ENCODE assay signal across 10 mouse cellular contexts in the genomic region with DNA sequence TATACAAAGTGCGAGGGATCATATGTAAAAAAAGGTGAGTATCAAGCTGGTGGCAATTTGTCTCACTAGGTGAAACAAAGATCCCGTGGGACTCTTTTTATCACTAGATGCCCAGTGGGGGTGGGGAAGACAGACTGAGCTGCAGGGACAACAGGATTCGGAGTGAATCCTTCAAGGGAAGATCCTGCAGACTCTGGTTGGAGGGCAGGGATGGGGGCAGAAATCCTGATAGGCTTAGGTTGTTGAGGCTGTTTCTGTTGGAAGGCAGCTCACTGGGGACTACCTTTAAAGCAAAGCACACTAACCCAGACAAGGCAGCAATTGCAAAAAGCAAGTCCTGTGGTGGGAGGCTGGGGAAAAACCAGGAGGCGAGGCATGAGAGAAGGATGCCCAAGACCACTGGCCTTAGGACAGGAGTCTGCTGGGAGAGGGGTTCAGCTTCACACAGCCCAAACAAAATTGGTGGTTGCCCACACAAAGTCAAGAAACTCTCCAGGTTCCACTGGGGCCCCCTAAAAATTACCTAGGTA. TPM values are rescaled to one million over a fixed set of nuclear protein-coding genes. Genes with fewer than 3 reads are reported as not detected.
DNase-seq lines count a peak whose midpoint lies in the region; ATAC-seq and TF ChIP-seq lines count a peak whose summit lies in the region.
"Had no signal": no experiment of that assay in that cellular context is flagged by ENCODE, and none has a peak within 500 bp of the region (broad histone marks: within the 10 kb centered on the region; RNA-seq: fewer than 3 reads in every experiment).

No protein-coding gene starts in this region.

- no peak for ATAC-seq in hindbrain, embryonic 15.5 days (ENCODE audit: low FRiP score, low read depth)
- no peak for ATAC-seq in hindbrain, postnatal 0 days
- no peak for ATAC-seq in stomach, embryonic 16.5 days (ENCODE audit: insufficient read depth, low FRiP score)
- no peak for ATAC-seq in stomach, postnatal 0 days (ENCODE audit: low FRiP score, low TSS enrichment)
- ATAC-seq: forebrain, embryonic 15.5 days had no signal

- H3K4me2 ChIP-seq in hindbrain, embryonic 15.5 days = peak overlapping the region; percentile 1; the same call in 1 of the 2 replicates
- H3K4me2 ChIP-seq in hindbrain, postnatal 0 days (ENCODE audit: low read depth, low read length) = no peak overlapping the region
- no peak overlapping the region for H3K4me2 ChIP-seq in stomach, embryonic 16.5 days (ENCODE audit: low read depth, low read length)
- no peak overlapping the region for H3K4me2 ChIP-seq in stomach, postnatal 0 days (replicated peaks; ENCODE audit: low read depth)
- H3K4me2 ChIP-seq in myocyte (ENCODE audit: low read depth) = peak overlapping the region; percentile 78
- H3K4me2 ChIP-seq: forebrain, embryonic 15.5 days had no signal

- DNase-seq in cerebellum, adult 9-10 months = peak; percentile 35
- DNase-seq in cerebellum, adult 18-20 months = no peak
- DNase-seq in hindbrain, postnatal 0 days (ENCODE audit: low spot score) = no peak
- DNase-seq in stomach, postnatal 0 days (ENCODE audit: low spot score) = no peak
- no peak for DNase-seq in layer of hippocampus, postnatal 10 days (ENCODE audit: low spot score in 2 of 2)
- DNase-seq: adrenal gland, postnatal 36 days had no signal

- no peak overlapping the region for H3K4me3 ChIP-seq in hindbrain, embryonic 15.5 days
- no peak overlapping the region for H3K4me3 ChIP-seq in hindbrain, postnatal 0 days (ENCODE audit: low read length)
- no peak overlapping the region for H3K4me3 ChIP-seq in stomach, embryonic 16.5 days (replicated peaks; ENCODE audit: low read length)
- H3K4me3 ChIP-seq in stomach, postnatal 0 days (ENCODE audit: low read depth, low read length) = no peak overlapping the region
- no peak overlapping the region for H3K4me3 ChIP-seq in myocyte
- H3K4me3 ChIP-seq: forebrain, embryonic 15.5 days had no signal

- no peak for TF ChIP-seq CTCF in hindbrain, postnatal 0 days (IDR thresholded peaks at IDR 0.05; ENCODE audit: low read depth)
- no peak for TF ChIP-seq CTCF in stomach, postnatal 0 days (IDR thresholded peaks at IDR 0.05; ENCODE audit: low read depth)

- peaks cover 92% of the 10 kb centered on the region for H3K79me2 ChIP-seq in myocyte (ENCODE audit: control insufficient read depth, insufficient read depth)

- H3K36me3 ChIP-seq in hindbrain, embryonic 15.5 days = no peaks in the 10 kb centered on the region
- H3K36me3 ChIP-seq in hindbrain, postnatal 0 days (ENCODE audit: insufficient read depth, low read length) = no peaks in the 10 kb centered on the region
- no peaks in the 10 kb centered on the region for H3K36me3 ChIP-seq in stomach, embryonic 16.5 days (ENCODE audit: control insufficient read depth, insufficient read depth, low read length)
- no peaks in the 10 kb centered on the region for H3K36me3 ChIP-seq in stomach, postnatal 0 days (ENCODE audit: control insufficient read depth, insufficient read depth, low read length)
- H3K36me3 ChIP-seq in myocyte (ENCODE audit: control insufficient read depth, insufficient read depth) = peaks cover 9% of the 10 kb centered on the region
- H3K36me3 ChIP-seq: forebrain, embryonic 15.5 days had no signal

- no peak for TF ChIP-seq EP300 in stomach, postnatal 0 days (optimal IDR thresholded peaks at IDR 0.05)

- no peaks in the 10 kb centered on the region for H3K9me3 ChIP-seq in hindbrain, embryonic 15.5 days
- H3K9me3 ChIP-seq in hindbrain, postnatal 0 days (ENCODE audit: low read length) = no peaks in the 10 kb centered on the region
- H3K9me3 ChIP-seq in stomach, embryonic 16.5 days (replicated peaks; ENCODE audit: control insufficient read depth, low read length) = no peaks in the 10 kb centered on the region
- H3K9me3 ChIP-seq in stomach, postnatal 0 days (ENCODE audit: control insufficient read depth, low read length) = no peaks in the 10 kb centered on the region
- H3K9me3 ChIP-seq: forebrain, embryonic 15.5 days had no signal

- H3K27ac ChIP-seq in hindbrain, embryonic 15.5 days (replicated peaks) = no peak overlapping the region
- H3K27ac ChIP-seq in hindbrain, postnatal 0 days = no peak overlapping the region
- H3K27ac ChIP-seq in stomach, embryonic 16.5 days (ENCODE audit: low read length) = no peak overlapping the region
- no peak overlapping the region for H3K27ac ChIP-seq in stomach, postnatal 0 days (replicated peaks)
- H3K27ac ChIP-seq: forebrain, embryonic 15.5 days had no signal

- no peak overlapping the region for H3ac ChIP-seq in myocyte (ENCODE audit: control insufficient read depth, insufficient read length)

- no peak overlapping the region for H3K9ac ChIP-seq in hindbrain, embryonic 15.5 days
- no peak overlapping the region for H3K9ac ChIP-seq in hindbrain, postnatal 0 days (replicated peaks; ENCODE audit: low read length)
- 0 out of 2 replicates have a peak overlapping the region, but pooled peaks have one; percentile 12 for H3K9ac ChIP-seq in stomach, embryonic 16.5 days (ENCODE audit: low read length)
- H3K9ac ChIP-seq in stomach, postnatal 0 days (ENCODE audit: low read length) = no peak overlapping the region
- H3K9ac ChIP-seq: forebrain, embryonic 15.5 days had no signal

- no peaks in the 10 kb centered on the region for H3K27me3 ChIP-seq in hindbrain, embryonic 15.5 days
- H3K27me3 ChIP-seq in hindbrain, postnatal 0 days (ENCODE audit: insufficient read depth, low read length) = no peaks in the 10 kb centered on the region
- no peaks in the 10 kb centered on the region for H3K27me3 ChIP-seq in stomach, embryonic 16.5 days (ENCODE audit: control insufficient read depth, insufficient read depth, low read length)
- no peaks in the 10 kb centered on the region for H3K27me3 ChIP-seq in stomach, postnatal 0 days (ENCODE audit: control insufficient read depth, insufficient read depth, low read length)
- no peaks in the 10 kb centered on the region for H3K27me3 ChIP-seq in myocyte (ENCODE audit: control insufficient read depth, insufficient read depth, insufficient read length)
- H3K27me3 ChIP-seq: forebrain, embryonic 15.5 days had no signal

- no peak for TF ChIP-seq POLR2A in myocyte (IDR thresholded peaks at IDR 0.05; ENCODE audit: insufficient read length, low read depth)

- 90% methylated on average over 4 of the region's 4 CpGs for WGBS in hindbrain, embryonic 15.5 days
- WGBS in hindbrain, postnatal 0 days = 80% methylated on average over 4 of the region's 4 CpGs
- 72% methylated on average over 4 of the region's 4 CpGs for WGBS in stomach, embryonic 16.5 days
- 74% methylated on average over 4 of the region's 4 CpGs for WGBS in stomach, postnatal 0 days

- H3K4me1 ChIP-seq in hindbrain, embryonic 15.5 days (replicated peaks) = peaks cover 76% of the 10 kb centered on the region
- peaks cover 53% of the 10 kb centered on the region for H3K4me1 ChIP-seq in hindbrain, postnatal 0 days (ENCODE audit: insufficient read depth, low read length)
- H3K4me1 ChIP-seq in stomach, embryonic 16.5 days (ENCODE audit: control insufficient read depth, insufficient read depth, low read length) = peaks cover 50% of the 10 kb centered on the region
- peaks cover 15% of the 10 kb centered on the region for H3K4me1 ChIP-seq in stomach, postnatal 0 days (replicated peaks; ENCODE audit: control insufficient read depth, insufficient read depth)

TF ChIP-seq in myocyte, 11 proteins besides CTCF, POLR2A, EP300 and RAD21:
- TF ChIP-seq POLR2AphosphoS2 (IDR thresholded peaks at IDR 0.05; ENCODE audit: insufficient read length, low read depth) (no peak), USF1 (IDR thresholded peaks at IDR 0.05; ENCODE audit: low read depth) (no peak), MYOD1 (IDR thresholded peaks at IDR 0.05; ENCODE audit: control insufficient read depth in 1 of 3, insufficient read length in 2 of 3, low read depth in 2 of 3) (no peak), TCF12 (IDR thresholded peaks at IDR 0.05; ENCODE audit: insufficient read depth, poor library complexity, severe bottlenecking) (no peak)

RNA-seq across cellular contexts. Expression of a gene that starts 6.3 kb away (rescaled TPM):
- polyA plus RNA-seq in hindbrain, embryonic 15.5 days (2015; fragmentation: Nextera tagmentation; extraction: Ambion mirVana) = 145 and 155 TPM in 2 replicates
- total RNA-seq in hindbrain, postnatal 0 days (2014; rRNA removed) = 130 and 135 TPM in 2 replicates
- 110 and 123 TPM in 2 replicates for polyA plus RNA-seq in hindbrain, postnatal 0 days (2015; fragmentation: Nextera tagmentation; extraction: Ambion mirVana)
- 78.1 and 88.8 TPM in 2 replicates for polyA plus RNA-seq in stomach, embryonic 16.5 days (2015; fragmentation: Nextera tagmentation; extraction: Ambion mirVana)
- polyA plus RNA-seq in stomach, postnatal 0 days (2015; fragmentation: Nextera tagmentation; extraction: Ambion mirVana) = 45.6 and 48.7 TPM in 2 replicates
- polyA plus RNA-seq in myocyte (2012; fragmentation: generic; extraction: Trizol) = 57.0 TPM
- 100 to 1,000 TPM; 109 to 117 TPM for total RNA-seq in layer of hippocampus, postnatal 10 days (2021)

RNA-seq across cellular contexts. Expression of a gene that starts 22.5 kb away (rescaled TPM):
- 17.4 and 22.3 TPM in 2 replicates for polyA plus RNA-seq in hindbrain, embryonic 15.5 days (2015; fragmentation: Nextera tagmentation; extraction: Ambion mirVana)
- total RNA-seq in hindbrain, postnatal 0 days (2014; rRNA removed) = 8.1 and 15.6 TPM in 2 replicates
- polyA plus RNA-seq in hindbrain, postnatal 0 days (2015; fragmentation: Nextera tagmentation; extraction: Ambion mirVana) = 14.3 and 21.0 TPM in 2 replicates
- polyA plus RNA-seq in stomach, embryonic 16.5 days (2015; fragmentation: Nextera tagmentation; extraction: Ambion mirVana) = 59.8 and 60.6 TPM in 2 replicates
- 14.0 and 17.7 TPM in 2 replicates for polyA plus RNA-seq in stomach, postnatal 0 days (2015; fragmentation: Nextera tagmentation; extraction: Ambion mirVana)
- 26.3 TPM for polyA plus RNA-seq in myocyte (2012; fragmentation: generic; extraction: Trizol)
- total RNA-seq in layer of hippocampus, postnatal 10 days (2021) = 1 to 10 TPM; 5.9 to 6.6 TPM

Comparison
In these comparisons a context has a peak if more than half of its experiments do, and no peak if none do; other contexts are left out.
1. H3K4me2 ChIP-seq: peak in hindbrain, embryonic 15.5 days (single experiment) and myocyte (single experiment); none in hindbrain, postnatal 0 days (single experiment), stomach, embryonic 16.5 days (single experiment) and stomach, postnatal 0 days (single experiment).